Mouse (Mus musculus) frontal cortex, adult 2 months (tissue): ENCODE measurements at regions not wholly inside any gene's neighbourhood (a gene's known extent, or its start where the extent isn't known, plus 50 kb on each side); places are given as distances from the start of the nearest gene placed in this dataset.

Source experiments
- DNase-seq, 2 experiments: peaks; one replicate each; pipeline ENCODE4 v3.0.0; 2022; ENCODE audit warnings: low spot score in 1 of 2; ENCODE audit errors: extremely low spot score in 1 of 2

- DNase-seq = no peak
Observed at GRCm38 (mm10) chr1:75983057-75983456, 437.0 kb downstream of the Slc4a3 start.

GRCm38 (mm10) chr1:75983487-75983886 lies 437.4 kb downstream of the Slc4a3 start:
- no peak for DNase-seq

GRCm38 (mm10) chr1:75988496-75988895 lies 442.4 kb downstream of the Slc4a3 start:
- DNase-seq = no peak

- peak in 1 of 2 experiments; percentile 26 for DNase-seq
Observed at GRCm38 (mm10) chr1:75992039-75992438, 446.0 kb downstream of the Slc4a3 start.

- DNase-seq = no peak
Observed at GRCm38 (mm10) chr1:75997222-75997621, 451.2 kb downstream of the Slc4a3 start.

GRCm38 (mm10) chr1:76001124-76001523 lies 455.1 kb downstream of the Slc4a3 start:
- DNase-seq = peak in 1 of 2 experiments; percentile 18

GRCm38 (mm10) chr1:76009601-76010000 lies 463.5 kb downstream of the Slc4a3 start:
- no peak for DNase-seq

GRCm38 (mm10) chr1:76010212-76010800 lies 464.2 kb downstream of the Slc4a3 start:
- DNase-seq = no peak

- DNase-seq = no peak
Observed at GRCm38 (mm10) chr1:76018588-76018987, 472.5 kb downstream of the Slc4a3 start.

- no peak for DNase-seq
Observed at GRCm38 (mm10) chr1:76019071-76019470, 473.0 kb downstream of the Slc4a3 start.

- no peak for DNase-seq
Observed at GRCm38 (mm10) chr1:76024650-76025049, 478.6 kb downstream of the Slc4a3 start.

- DNase-seq = no peak
Observed at GRCm38 (mm10) chr1:76025389-76025788, 479.3 kb downstream of the Slc4a3 start.

GRCm38 (mm10) chr1:76029059-76029458 lies 483.0 kb downstream of the Slc4a3 start:
- DNase-seq = no peak

GRCm38 (mm10) chr1:76031171-76031922 lies 485.3 kb downstream of the Slc4a3 start:
- DNase-seq = no peak

- peak in 1 of 2 experiments; percentile 16 for DNase-seq
Observed at GRCm38 (mm10) chr1:76031923-76032285, 485.8 kb downstream of the Slc4a3 start.

- DNase-seq = no peak
Observed at GRCm38 (mm10) chr1:76032626-76033025, 486.6 kb downstream of the Slc4a3 start.

GRCm38 (mm10) chr1:76036316-76036715 lies 490.2 kb downstream of the Slc4a3 start:
- no peak for DNase-seq

- peak; percentile 52 to 58 for DNase-seq
Observed at GRCm38 (mm10) chr1:76039029-76039655, 493.1 kb downstream of the Slc4a3 start.

GRCm38 (mm10) chr1:76039661-76040060 lies 493.6 kb downstream of the Slc4a3 start:
- DNase-seq = no peak

- DNase-seq = no peak
Observed at GRCm38 (mm10) chr1:76050264-76050663, 504.2 kb downstream of the Slc4a3 start.

GRCm38 (mm10) chr1:76053378-76054171 lies 507.5 kb downstream of the Slc4a3 start:
- no peak for DNase-seq
